In genomic region chr6:29170063-29170921, GRCm38 (mm10) we compare ENCODE assay signal across 7 mouse cellular contexts. TPM values are rescaled to one million over a fixed set of nuclear protein-coding genes. Genes with fewer than 3 reads are reported as not detected.
DNase-seq lines count a peak whose midpoint lies in the region; ATAC-seq and TF ChIP-seq lines count a peak whose summit lies in the region.

No protein-coding gene starts in this region.

- no peak for TF ChIP-seq CTCF in MEL (IDR thresholded peaks at IDR 0.05 in 2 of 3, conservative IDR thresholded peaks at IDR 0.05 in 1 of 3; ENCODE audit: control insufficient read depth in 1 of 3, insufficient read depth in 1 of 3, low read depth in 2 of 3, low read length in 3 of 3, poor library complexity in 1 of 3, severe bottlenecking in 1 of 3)
- no peak for TF ChIP-seq CTCF in midbrain, postnatal 0 days (IDR thresholded peaks at IDR 0.05)
- no peak for TF ChIP-seq CTCF in thymus, adult 2 months (IDR thresholded peaks at IDR 0.05; ENCODE audit: borderline replicate concordance, control insufficient read depth, extremely low read depth, insufficient read depth, low read length, poor library complexity)

- H3K27ac ChIP-seq in MEL (ENCODE audit: control insufficient read depth, low read depth, low read length), result no peak overlapping the region
- H3K27ac ChIP-seq in limb, embryonic 13.5 days, result no peak overlapping the region
- no peak overlapping the region for H3K27ac ChIP-seq in midbrain, postnatal 0 days (ENCODE audit: low read depth, low read length)
- H3K27ac ChIP-seq in thymus, adult 2 months (ENCODE audit: control insufficient read depth, insufficient read depth, low read length), result no peak overlapping the region

- peaks cover 9 to 21% of the 10 kb centered on the region in 2 experiments for H3K27me3 ChIP-seq in MEL (ENCODE audit: control insufficient read depth in 1 of 2, insufficient read depth in 2 of 2, low read length in 2 of 2)
- peaks cover 87% of the 10 kb centered on the region for H3K27me3 ChIP-seq in limb, embryonic 13.5 days
- peaks cover 21% of the 10 kb centered on the region for H3K27me3 ChIP-seq in midbrain, postnatal 0 days (ENCODE audit: insufficient read depth, low read length)
- H3K27me3 ChIP-seq in thymus, adult 2 months (ENCODE audit: control insufficient read depth, insufficient read depth, low read length), result peaks cover 2% of the 10 kb centered on the region; the same call in 1 of the 2 replicates

- H3K4me1 ChIP-seq in MEL (ENCODE audit: control insufficient read depth in 1 of 2, insufficient read depth in 2 of 2, low read length in 2 of 2), result no peaks in the 10 kb centered on the region
- H3K4me1 ChIP-seq in limb, embryonic 13.5 days, result peaks cover 19% of the 10 kb centered on the region
- 0 out of 2 replicates have a peak, but pooled peaks cover 5% of the 10 kb centered on the region for H3K4me1 ChIP-seq in midbrain, postnatal 0 days (ENCODE audit: insufficient read depth, low read length)
- peaks cover 15% of the 10 kb centered on the region for H3K4me1 ChIP-seq in thymus, adult 2 months (replicated peaks; ENCODE audit: control insufficient read depth, insufficient read depth, low read length)

- peak; percentile 69 to 72 for DNase-seq in CD8-positive naive resting alpha-beta T cell, adult 2 months (ENCODE audit: low read depth in 2 of 2, low spot score in 2 of 2)
- DNase-seq in MEL (ENCODE audit: low read depth, low spot score), result peak; percentile 50
- DNase-seq in embryo, embryonic 10.5 days (ENCODE audit: low spot score), result peak; percentile 65
- DNase-seq in midbrain, postnatal 0 days (ENCODE audit: low spot score), result no peak
- peak; percentile 62 for DNase-seq in thymus, adult 2 months

- H3K79me2 ChIP-seq in MEL (ENCODE audit: control insufficient read depth, insufficient read depth, low read length, poor library complexity), result no peaks in the 10 kb centered on the region

- TF ChIP-seq RAD21 in MEL (IDR thresholded peaks at IDR 0.05; ENCODE audit: low read depth, low read length), result no peak

- ATAC-seq in hematopoietic stem cell, adult 5-6 weeks (replicated peaks in 1 of 2; ENCODE audit: insufficient read depth in 1 of 2, low FRiP score in 2 of 2, low TSS enrichment in 1 of 2, low read depth in 1 of 2, poor library complexity in 2 of 2, severe bottlenecking in 2 of 2), result peak; percentile 9 to 29; a peak in 2 of 4 replicates
- ATAC-seq in limb, embryonic 13.5 days (ENCODE audit: low FRiP score, low read depth), result peak; percentile 9; the same call in 1 of the 2 replicates
- peak; percentile 27 for ATAC-seq in midbrain, postnatal 0 days (ENCODE audit: low FRiP score)

- no peak for TF ChIP-seq POLR2A in MEL (IDR thresholded peaks at IDR 0.05; ENCODE audit: control insufficient read depth in 1 of 2, insufficient read depth in 1 of 2, low read depth in 1 of 2, low read length in 2 of 2, poor library complexity in 1 of 2)
- no peak for TF ChIP-seq POLR2A in thymus, adult 2 months (IDR thresholded peaks at IDR 0.05; ENCODE audit: control insufficient read depth, extremely low read depth, insufficient read depth, low read length, poor library complexity)

- peak overlapping the region; percentile 54 to 56 for H3K4me3 ChIP-seq in MEL (ENCODE audit: control insufficient read depth in 1 of 2, insufficient read depth in 1 of 2, low read depth in 2 of 2, low read length in 2 of 2)
- H3K4me3 ChIP-seq in limb, embryonic 13.5 days, result peak overlapping the region; percentile 62
- H3K4me3 ChIP-seq in midbrain, postnatal 0 days (ENCODE audit: low read depth, low read length), result peak overlapping the region; percentile 39
- H3K4me3 ChIP-seq in thymus, adult 2 months (ENCODE audit: control insufficient read depth, insufficient read depth, low read length), result peak overlapping the region; percentile 71

- H3K9me3 ChIP-seq in MEL (replicated peaks; ENCODE audit: insufficient read depth, low read length), result no peaks in the 10 kb centered on the region
- H3K9me3 ChIP-seq in limb, embryonic 13.5 days, result no peaks in the 10 kb centered on the region
- no peaks in the 10 kb centered on the region for H3K9me3 ChIP-seq in midbrain, postnatal 0 days (ENCODE audit: low read length)

- no peaks in the 10 kb centered on the region for H3K36me3 ChIP-seq in MEL (ENCODE audit: control insufficient read depth in 1 of 2, insufficient read depth in 2 of 2, low read length in 2 of 2)
- H3K36me3 ChIP-seq in limb, embryonic 13.5 days, result no peaks in the 10 kb centered on the region
- H3K36me3 ChIP-seq in midbrain, postnatal 0 days (ENCODE audit: insufficient read depth, low read length), result peaks cover 8% of the 10 kb centered on the region; the same call in 1 of the 2 replicates
- no peaks in the 10 kb centered on the region for H3K36me3 ChIP-seq in thymus, adult 2 months (ENCODE audit: control insufficient read depth, insufficient read depth, low read length)

- TF ChIP-seq EP300 in MEL (IDR thresholded peaks at IDR 0.05; ENCODE audit: low read depth in 1 of 2, low read length in 2 of 2), result no peak

- H3K9ac ChIP-seq in MEL (ENCODE audit: control insufficient read depth, low read depth, low read length, poor library complexity, severe bottlenecking), result peak overlapping the region; percentile 56
- peak overlapping the region; percentile 75 for H3K9ac ChIP-seq in limb, embryonic 13.5 days
- peak overlapping the region; percentile 57 for H3K9ac ChIP-seq in midbrain, postnatal 0 days (replicated peaks; ENCODE audit: low read length, poor library complexity, severe bottlenecking)

- 1% methylated on average over 60 of the region's 63 CpGs for WGBS in limb, embryonic 13.5 days
- WGBS in midbrain, postnatal 0 days, result 5% methylated on average over 57 of the region's 63 CpGs
- WGBS in thymus, adult 2 months, result under 1% methylated on average over 63 of the region's 63 CpGs

- H3K4me2 ChIP-seq in limb, embryonic 13.5 days (replicated peaks), result peak overlapping the region; percentile 100
- H3K4me2 ChIP-seq in midbrain, postnatal 0 days (ENCODE audit: low read depth, low read length, poor library complexity, severe bottlenecking), result peak overlapping the region; percentile 88

TF ChIP-seq in MEL, 35 proteins besides CTCF, POLR2A, EP300 and RAD21:
- TF ChIP-seq SMC3 (IDR thresholded peaks at IDR 0.05; ENCODE audit: low read depth, low read length) (no peak), MXI1 (IDR thresholded peaks at IDR 0.05; ENCODE audit: low read depth, low read length) (0 out of 2 replicates have a peak, but pooled peaks have one; percentile 24)

RNA-seq across cellular contexts. Expression of gene Rbm28, which starts 5.5 kb away (rescaled TPM):
- 48.2 and 50.1 TPM in 2 replicates for total RNA-seq in MEL (2012; rRNA removed)
- polyA plus RNA-seq in MEL (2012; ENCODE audit: insufficient read depth in 1 of 2, insufficient read length in 2 of 2, low read depth in 1 of 2, low replicate concordance in 2 of 2, missing spikeins in 1 of 2), result 100 to 1,000 TPM in 1 of 2 experiments, 10 to 100 TPM in 1; 91.2 to 312 TPM
- 53.1 and 66.5 TPM in 2 replicates for total RNA-seq in hematopoietic stem cell, adult 5-6 weeks (2017)
- 46.6 and 52.3 TPM in 2 replicates for polyA plus RNA-seq in limb, embryonic 13.5 days (2015; fragmentation: Nextera tagmentation; extraction: Ambion mirVana)
- 17.8 and 25.2 TPM in 2 replicates for total RNA-seq in midbrain, postnatal 0 days (2014; rRNA removed)
- 18.8 and 20.9 TPM in 2 replicates for polyA plus RNA-seq in midbrain, postnatal 0 days (2015; fragmentation: Nextera tagmentation; extraction: Ambion mirVana)
- polyA plus RNA-seq in thymus, adult 2 months (2012; rRNA removed), result 9.9 and 13.0 TPM in 2 replicates

RNA-seq across cellular contexts. Expression of gene Prrt4, which starts 9.1 kb away (rescaled TPM):
- not detected in 2 replicates for total RNA-seq in MEL (2012; rRNA removed)
- under 1 TPM in 1 of 2 experiments, not detected in 1; 0.17 TPM for polyA plus RNA-seq in MEL (2012; ENCODE audit: insufficient read depth in 1 of 2, insufficient read length in 2 of 2, low read depth in 1 of 2, low replicate concordance in 2 of 2, missing spikeins in 1 of 2)
- total RNA-seq in hematopoietic stem cell, adult 5-6 weeks (2017), result not detected in 2 replicates
- polyA plus RNA-seq in limb, embryonic 13.5 days (2015; fragmentation: Nextera tagmentation; extraction: Ambion mirVana), result 0.90 and 1.3 TPM in 2 replicates
- total RNA-seq in midbrain, postnatal 0 days (2014; rRNA removed), result 31.9 and 40.2 TPM in 2 replicates
- polyA plus RNA-seq in midbrain, postnatal 0 days (2015; fragmentation: Nextera tagmentation; extraction: Ambion mirVana), result 15.4 and 16.6 TPM in 2 replicates
- 0.32 and 0.41 TPM in 2 replicates for polyA plus RNA-seq in thymus, adult 2 months (2012; rRNA removed)

RNA-seq across cellular contexts. Expression of gene Impdh1, which starts 45.9 kb away (rescaled TPM):
- 15.3 and 17.2 TPM in 2 replicates for total RNA-seq in MEL (2012; rRNA removed)
- polyA plus RNA-seq in MEL (2012; ENCODE audit: insufficient read depth in 1 of 2, insufficient read length in 2 of 2, low read depth in 1 of 2, low replicate concordance in 2 of 2, missing spikeins in 1 of 2), result 10 to 100 TPM in 1 of 2 experiments, not detected in 1; 55.1 TPM
- total RNA-seq in hematopoietic stem cell, adult 5-6 weeks (2017), result 70.0 and 72.4 TPM in 2 replicates
- 49.9 and 51.7 TPM in 2 replicates for polyA plus RNA-seq in limb, embryonic 13.5 days (2015; fragmentation: Nextera tagmentation; extraction: Ambion mirVana)
- total RNA-seq in midbrain, postnatal 0 days (2014; rRNA removed), result 35.6 and 37.5 TPM in 2 replicates
- polyA plus RNA-seq in midbrain, postnatal 0 days (2015; fragmentation: Nextera tagmentation; extraction: Ambion mirVana), result 60.6 and 62.1 TPM in 2 replicates
- 323 and 354 TPM in 2 replicates for polyA plus RNA-seq in thymus, adult 2 months (2012; rRNA removed)
